Mouse (Mus musculus): ENCODE results near the gene Dnajb12. TPM values are rescaled to one million over a fixed set of nuclear protein-coding genes. Genes with fewer than 3 reads are reported as not detected.
A peak's percentile ranks its signal among the peaks of the same experiment; 100 is the strongest.
"Not testable (repeated sequence)": the region's sequence is repeated elsewhere in the genome, so short reads cannot be mapped to it uniquely, and the experiment has no call there.

Gene Dnajb12
- total RNA-seq, 2 experiments from 2014 or later = 49.7 to 52.8 TPM

DNA sequence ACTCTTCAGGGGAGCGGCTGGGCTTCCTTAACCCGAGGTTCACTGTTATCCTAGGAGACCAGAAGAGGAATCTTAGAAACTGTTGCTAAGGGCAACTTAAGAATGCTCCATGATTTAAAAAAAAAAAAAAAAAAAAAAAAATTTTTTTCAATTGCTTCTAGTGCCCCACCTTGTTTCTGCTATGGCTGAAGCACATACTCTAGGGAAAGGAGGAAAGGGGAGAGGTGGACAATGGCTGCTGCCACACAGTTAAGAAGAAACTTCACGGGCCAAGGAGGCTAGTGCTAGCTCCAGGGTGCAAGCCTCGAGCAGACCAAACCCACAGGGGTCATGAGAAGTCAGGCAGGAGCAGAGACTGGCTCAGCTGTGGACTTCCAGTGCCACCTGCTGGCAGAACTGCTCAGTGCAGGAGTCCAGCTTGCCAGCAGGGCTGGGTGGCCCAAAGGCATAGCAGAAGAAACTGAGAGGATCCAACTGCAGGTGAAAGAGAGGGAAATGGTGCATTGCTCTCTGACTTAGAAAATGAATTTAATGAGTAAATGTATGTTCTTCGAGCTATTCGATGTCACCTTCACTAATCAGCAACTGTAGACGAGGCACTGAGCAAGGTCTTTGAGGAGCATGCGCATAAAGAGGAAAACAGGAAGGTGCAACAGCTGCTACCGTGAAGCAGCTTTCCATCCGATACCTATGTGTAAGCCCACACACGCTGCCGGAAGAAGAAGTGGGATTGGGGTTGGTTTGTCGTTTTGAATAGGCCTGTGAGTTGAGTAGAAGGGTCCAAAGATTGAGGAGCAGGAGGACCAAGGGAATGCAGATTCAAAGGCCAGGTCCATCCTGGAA, 14.3 kb upstream of the Dnajb12 start:
- intact Hi-C loops (cut with DNase I) = loop anchor here (1.0 to 5.0 kb wide), 2 partner anchors 373 to 569 kb away; no protein-coding TSS in a partner anchor
- peak; percentile 83 to 84 for DNase-seq (ENCODE audit: low spot score in 2 of 2)

- DNase-seq (ENCODE audit: low spot score in 2 of 2) = no peak
- intact Hi-C loops (cut with DNase I) = loop anchor here (5.0 kb wide), 1 partner anchor 376 kb away; no protein-coding TSS in a partner anchor
These were observed 11.1 kb upstream of the Dnajb12 start for GRCm38 (mm10) chr10:59868266-59868665.

- intact Hi-C loops (cut with DNase I) = no loop called here
- DNase-seq (ENCODE audit: low spot score in 2 of 2) = no peak
These were observed 9.3 kb upstream of the Dnajb12 start for GRCm38 (mm10) chr10:59870038-59870437.

DNA sequence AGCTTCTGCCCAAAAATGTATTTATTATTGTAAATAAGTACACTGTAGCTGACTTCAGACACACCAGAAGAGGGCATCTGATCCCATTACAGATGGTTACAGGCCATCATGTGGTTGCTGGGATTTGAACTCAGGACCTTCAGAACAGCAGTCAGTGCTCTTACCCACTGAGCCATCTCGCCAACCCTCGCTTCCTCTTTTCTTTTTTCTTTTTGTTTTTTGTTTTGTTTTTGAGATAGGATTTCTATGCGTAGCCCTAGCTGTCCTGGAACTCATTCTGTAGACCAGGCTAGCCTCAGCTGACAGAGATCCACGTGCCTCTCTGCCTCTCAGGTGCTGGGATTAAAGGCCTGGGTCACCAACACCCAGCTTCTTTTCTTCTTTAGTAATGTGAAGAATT, 6.7 kb upstream of the Dnajb12 start:
- intact Hi-C loops (cut with DNase I); DNase-seq (ENCODE audit: low spot score in 2 of 2): not testable (repeated sequence)

- DNase-seq (ENCODE audit: low spot score in 2 of 2) = no peak
- intact Hi-C loops (cut with DNase I) = no loop called here
These were observed 6.2 kb upstream of the Dnajb12 start for GRCm38 (mm10) chr10:59873206-59873605.

DNA sequence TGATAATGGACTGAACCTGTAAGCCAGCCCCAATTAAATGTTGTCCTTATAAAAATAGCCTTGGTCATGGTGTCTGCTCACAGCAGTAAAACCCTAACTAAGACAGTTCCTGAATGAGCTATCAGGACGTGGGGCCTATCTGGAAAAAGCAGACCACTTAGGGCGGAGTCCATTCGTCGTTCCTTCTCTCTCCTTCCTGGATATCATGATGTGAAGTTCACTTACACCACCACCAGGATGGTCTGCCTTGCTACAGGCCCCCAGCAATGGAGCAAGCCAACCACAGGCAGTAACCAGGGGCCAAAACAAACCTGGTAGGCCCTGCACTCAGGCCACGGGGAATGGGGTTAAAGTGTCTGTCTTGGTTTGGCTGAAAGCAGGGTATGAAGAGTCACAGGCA, 5.7 kb upstream of the Dnajb12 start:
- intact Hi-C loops (cut with DNase I) = no loop called here
- DNase-seq (ENCODE audit: low spot score in 2 of 2) = no peak

DNA sequence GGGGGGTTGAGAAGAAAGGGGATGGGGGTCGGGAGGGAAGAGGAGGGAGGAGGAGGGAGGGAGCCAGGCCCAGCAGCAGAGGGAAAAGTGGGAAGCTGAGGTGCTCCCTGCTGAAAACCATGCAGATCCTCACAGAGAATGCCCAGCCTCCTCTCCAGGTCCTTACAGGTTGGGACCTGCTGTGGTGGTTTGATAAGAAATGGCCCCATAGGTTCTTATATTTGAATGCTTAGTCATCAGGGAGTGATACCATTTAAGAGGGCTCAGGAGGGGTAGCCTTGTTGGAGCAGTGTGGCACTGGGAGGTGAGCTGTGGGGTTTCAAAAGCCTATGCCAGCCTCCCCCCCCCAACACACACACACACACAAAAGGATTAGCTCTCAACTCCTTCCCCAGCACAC, 4.0 kb upstream of the Dnajb12 start:
- no peak for DNase-seq (ENCODE audit: low spot score in 2 of 2)

DNA sequence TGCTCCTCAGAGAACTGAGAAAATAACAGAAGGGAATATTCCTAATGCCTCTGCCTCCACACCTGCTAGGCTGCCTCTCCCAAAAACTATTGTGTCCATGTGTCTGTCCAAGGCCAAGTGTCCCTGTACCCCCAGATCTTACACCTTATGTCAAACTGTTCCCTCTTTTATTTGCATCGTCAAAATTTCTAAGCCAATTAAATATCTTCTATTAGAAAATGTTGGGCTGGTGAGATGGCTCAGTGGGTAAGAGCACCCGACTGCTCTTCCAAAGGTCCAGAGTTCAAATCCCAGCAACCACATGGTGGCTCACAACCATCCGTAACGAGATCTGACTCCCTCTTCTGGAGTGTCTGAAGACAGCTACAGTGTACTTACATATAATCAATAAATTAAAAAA, 2.7 kb upstream of the Dnajb12 start:
- DNase-seq (ENCODE audit: low spot score in 2 of 2); intact Hi-C loops (cut with DNase I): not testable (repeated sequence)

More for the DNA sequence above, 4.0 kb upstream of the Dnajb12 start:
- intact Hi-C loops (cut with DNase I) = no loop called here

DNA sequence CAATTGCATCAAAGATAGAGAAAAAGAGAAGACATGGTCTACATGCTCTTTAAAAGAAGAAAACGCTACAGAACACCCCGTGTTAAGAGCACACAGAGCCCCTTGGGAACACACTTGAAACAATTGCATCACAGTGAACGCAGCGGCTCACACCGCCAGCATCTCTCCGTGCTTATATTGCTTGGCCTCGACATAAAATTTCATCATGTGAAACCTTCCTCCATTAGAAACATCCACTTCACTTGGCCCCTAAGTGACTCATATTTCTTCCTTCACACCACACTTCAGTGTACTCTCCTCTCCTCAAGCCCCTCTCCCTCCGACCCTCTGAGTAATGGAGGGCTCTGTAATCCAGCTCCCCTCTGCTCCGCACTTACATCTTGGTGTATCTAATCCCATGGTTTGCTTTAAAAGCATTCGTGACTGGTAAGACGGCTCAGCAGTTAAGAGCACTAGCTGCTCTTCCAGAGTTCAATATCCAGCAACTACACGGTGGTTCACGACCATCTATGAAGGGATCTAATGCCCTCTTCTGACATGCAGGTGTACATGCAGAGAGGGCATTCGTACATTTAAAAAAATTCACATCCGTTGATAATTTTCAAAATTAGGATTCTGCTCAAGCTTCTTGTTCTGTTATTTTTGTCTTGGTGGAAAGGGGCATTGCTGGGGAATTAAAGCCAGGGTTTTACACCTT, 1.8 kb upstream of the Dnajb12 start:
- no peak for DNase-seq (ENCODE audit: low spot score in 2 of 2)
- intact Hi-C loops (cut with DNase I) = no loop called here

DNA sequence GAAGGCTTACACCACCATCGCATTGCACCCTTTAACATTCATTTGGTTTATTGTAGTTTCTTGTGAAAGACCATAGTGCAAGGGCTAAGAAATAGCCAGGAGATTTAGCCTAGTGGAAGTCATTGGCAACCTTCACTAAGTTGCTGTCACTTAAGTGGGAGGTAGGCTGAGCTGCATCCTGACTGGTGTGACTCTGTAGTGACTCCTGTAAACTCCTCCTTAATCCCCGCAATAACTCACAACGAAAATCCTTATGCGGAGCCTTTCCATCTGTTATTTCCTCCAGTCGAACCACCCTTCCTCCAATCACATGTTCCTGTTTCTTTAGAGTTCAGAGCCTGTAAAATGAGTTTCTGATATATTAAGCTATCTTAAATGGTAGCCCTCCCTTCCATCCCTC, 533 bp upstream of the Dnajb12 start:
- intact Hi-C loops (cut with DNase I) = no loop called here
- peak; percentile 29 to 61 for DNase-seq (ENCODE audit: low spot score in 2 of 2)

- DNase-seq (ENCODE audit: low spot score in 2 of 2) = no peak
- intact Hi-C loops (cut with DNase I) = no loop called here
These were observed 652 bp downstream of the Dnajb12 start for GRCm38 (mm10) chr10:59880029-59880386.

DNA sequence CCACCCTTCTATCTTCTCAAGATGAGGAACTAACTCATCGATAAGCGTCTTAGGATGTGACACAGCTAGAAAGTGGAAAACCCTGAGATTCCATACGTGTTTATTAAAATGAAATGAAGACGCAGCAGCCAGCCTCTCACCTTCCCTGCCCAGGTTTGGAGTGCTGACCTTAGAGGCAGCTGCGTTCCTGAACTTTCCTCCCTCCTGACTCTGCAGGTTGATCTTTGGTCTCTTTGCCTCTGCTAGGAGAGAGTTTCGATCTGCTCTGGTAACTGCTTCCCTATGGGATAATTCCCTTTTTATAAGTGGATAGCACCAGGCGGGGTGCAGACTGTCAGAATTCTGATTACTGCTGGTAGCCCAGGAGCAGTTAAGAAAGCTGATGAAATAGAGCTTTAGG, 1.5 kb downstream of the Dnajb12 start:
- intact Hi-C loops (cut with DNase I) = no loop called here
- DNase-seq (ENCODE audit: low spot score in 2 of 2) = no peak

- intact Hi-C loops (cut with DNase I) = no loop called here
- DNase-seq (ENCODE audit: low spot score in 2 of 2) = no peak
These were observed 5.2 kb downstream of the Dnajb12 start for GRCm38 (mm10) chr10:59884327-59885173.

GRCm38 (mm10) chr10:59885174-59886080, 6.1 kb downstream of the Dnajb12 start:
- no peak for DNase-seq (ENCODE audit: low spot score in 2 of 2)

GRCm38 (mm10) chr10:59886081-59886466, 6.7 kb downstream of the Dnajb12 start:
- intact Hi-C loops (cut with DNase I) = no loop called here
- no peak for DNase-seq (ENCODE audit: low spot score in 2 of 2)

More at GRCm38 (mm10) chr10:59885174-59886080, 6.1 kb downstream of the Dnajb12 start:
- intact Hi-C loops (cut with DNase I) = no loop called here

GRCm38 (mm10) chr10:59887432-59887831, 8.1 kb downstream of the Dnajb12 start:
- no peak for DNase-seq (ENCODE audit: low spot score in 2 of 2)
- intact Hi-C loops (cut with DNase I) = no loop called here

GRCm38 (mm10) chr10:59889339-59889738, 10.0 kb downstream of the Dnajb12 start:
- intact Hi-C loops (cut with DNase I) = no loop called here
- no peak for DNase-seq (ENCODE audit: low spot score in 2 of 2)

DNA sequence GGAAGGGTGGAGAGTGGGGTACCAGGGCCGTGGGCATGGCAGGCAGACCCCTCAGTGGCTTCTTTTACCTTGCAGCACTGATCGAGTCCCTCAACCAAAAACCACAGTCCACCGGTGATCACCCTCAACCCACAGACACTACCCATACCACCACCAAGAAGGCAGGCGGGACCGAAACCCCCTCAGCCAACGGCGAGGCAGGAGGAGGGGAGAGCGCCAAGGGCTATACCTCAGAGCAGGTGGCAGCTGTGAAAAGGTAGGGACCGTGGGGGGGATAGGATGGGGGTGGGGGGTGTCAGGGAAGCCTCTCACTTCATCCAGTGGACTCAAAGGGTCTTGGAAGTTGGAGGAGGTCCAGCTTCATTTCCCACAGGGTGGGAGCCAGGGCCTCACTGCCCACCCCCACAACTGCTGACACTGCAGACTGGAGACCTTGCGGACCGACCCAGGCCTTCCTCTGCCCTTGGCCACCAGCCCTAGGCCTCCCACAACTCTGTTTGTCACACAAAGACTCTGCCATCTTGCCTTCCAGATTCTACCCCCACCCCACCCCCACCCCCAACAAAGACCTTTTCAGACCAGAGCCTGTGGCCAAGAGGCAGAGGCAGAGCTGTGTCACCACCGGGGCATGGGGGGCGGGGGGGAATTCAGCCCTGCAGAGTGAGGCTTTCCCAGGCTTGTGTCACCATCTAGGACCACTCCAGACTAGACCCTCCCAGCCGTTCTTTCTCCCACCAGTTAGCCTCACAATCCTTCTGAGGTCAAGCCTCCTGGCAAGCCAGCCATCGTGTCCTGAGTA, 10.8 kb downstream of the Dnajb12 start:
- intact Hi-C loops (cut with DNase I) = loop anchor here (5.0 kb wide), 1 partner anchor 177 kb away; no protein-coding TSS in a partner anchor

More for the DNA sequence above, 10.8 kb downstream of the Dnajb12 start:
- DNase-seq (ENCODE audit: low spot score in 2 of 2) = no peak

Measured in left cerebral cortex, postnatal 25 days (tissue).